Mouse (Mus musculus) adrenal gland, adult (tissue): ENCODE measurements around the gene Kctd19.
A peak's percentile ranks its signal among the peaks of the same experiment; 100 is the strongest.

Experiments
- DNase-seq, 2 experiments: peaks; one replicate each; pipeline ENCODE4 v3.0.0; 2022 to 2023; ENCODE audit warnings: low spot score in 1 of 2; ENCODE audit not compliant: inconsistent age in 2 of 2

Kctd19 gene

GRCm38 (mm10) chr8:105361751-105362702 is 51.3 kb downstream of the Kctd19 start:
- DNase-seq, result no peak

GRCm38 (mm10) chr8:105359646-105360045 is 53.7 kb downstream of the Kctd19 start:
- peak in 1 of 2 experiments; percentile 58 for DNase-seq

- DNase-seq, result no peak
These were observed 54.1 kb downstream of the Kctd19 start for GRCm38 (mm10) chr8:105359208-105359607.

- DNase-seq, result no peak
These were observed 56.6 kb downstream of the Kctd19 start for GRCm38 (mm10) chr8:105356681-105357080.

- DNase-seq, result peak in 1 of 2 experiments; percentile 52
These were observed 57.9 kb downstream of the Kctd19 start for GRCm38 (mm10) chr8:105355179-105356024.

- DNase-seq, result no peak
These were observed 58.8 kb downstream of the Kctd19 start for GRCm38 (mm10) chr8:105354549-105354948.

GRCm38 (mm10) chr8:105353583-105354135 is 59.6 kb downstream of the Kctd19 start:
- DNase-seq, result no peak

GRCm38 (mm10) chr8:105350186-105350585 is 63.1 kb downstream of the Kctd19 start:
- DNase-seq, result no peak

- peak in 1 of 2 experiments; percentile 46 for DNase-seq
These were observed 64.1 kb downstream of the Kctd19 start for GRCm38 (mm10) chr8:105349096-105349771.

GRCm38 (mm10) chr8:105348450-105349095 is 64.7 kb downstream of the Kctd19 start, which contains the start of gene Slc9a5:
Gene Slc9a5, plus strand, starts transcription at chr8:105348843.
- peak; percentile 73 to 82 for DNase-seq

GRCm38 (mm10) chr8:105347428-105348221 is 65.7 kb downstream of the Kctd19 start, which contains the start of gene Fhod1:
Gene Fhod1, minus strand, starts transcription at chr8:105347953.
- DNase-seq, result peak; percentile 97 to 98

- DNase-seq, result peak; percentile 62 to 83
These were observed 66.5 kb downstream of the Kctd19 start for GRCm38 (mm10) chr8:105346611-105347427.

GRCm38 (mm10) chr8:105345061-105345975 is 68.0 kb downstream of the Kctd19 start:
- DNase-seq, result peak; percentile 67 to 74

GRCm38 (mm10) chr8:105343791-105344574 is 69.3 kb downstream of the Kctd19 start:
- no peak for DNase-seq

- DNase-seq, result no peak
These were observed 70.5 kb downstream of the Kctd19 start for GRCm38 (mm10) chr8:105342768-105343167.

GRCm38 (mm10) chr8:105341399-105341798 is 71.9 kb downstream of the Kctd19 start:
- no peak for DNase-seq
